Mouse (Mus musculus) c-Kit-positive CD71-positive TER-119-negative erythroid progenitor cells, embryonic 14.5 days (primary cell): Measurements from ENCODE around the gene Pcsk6.
A peak's percentile ranks its signal among the peaks of the same experiment; 100 is the strongest.
"Not testable (repeated sequence)": the region's sequence is repeated elsewhere in the genome, so short reads cannot be mapped to it uniquely, and the experiment has no call there.

Experiments used
- DNase-seq: peaks from one replicate; pipeline ENCODE4 v3.0.0-alpha.2; 2013; ENCODE audit warnings: low read depth

The Pcsk6 gene

GRCm38 (mm10) chr7:65861591-65862472, at the start of gene Pcsk6:
Gene Pcsk6 (plus strand): TSS chr7:65861734.
- DNase-seq, result no peak

GRCm38 (mm10) chr7:65813611-65814212, 47.8 kb upstream of the Pcsk6 start:
- no peak for DNase-seq

GRCm38 (mm10) chr7:65817564-65817963, 44.0 kb upstream of the Pcsk6 start:
- no peak for DNase-seq

GRCm38 (mm10) chr7:65820391-65820790, 41.1 kb upstream of the Pcsk6 start:
- DNase-seq, result no peak

GRCm38 (mm10) chr7:65821901-65822300, 39.6 kb upstream of the Pcsk6 start:
- DNase-seq, result not testable (repeated sequence)

GRCm38 (mm10) chr7:65822506-65823119, 38.9 kb upstream of the Pcsk6 start:
- DNase-seq, result no peak

- DNase-seq, result no peak
Measured at GRCm38 (mm10) chr7:65839756-65840155, 21.8 kb upstream of the Pcsk6 start.

GRCm38 (mm10) chr7:65843210-65843609, 18.3 kb upstream of the Pcsk6 start:
- no peak for DNase-seq

- DNase-seq, result no peak
Measured at GRCm38 (mm10) chr7:65860981-65861380, 553 bp upstream of the Pcsk6 start.

GRCm38 (mm10) chr7:65862473-65863176, 1.1 kb downstream of the Pcsk6 start:
- no peak for DNase-seq

- DNase-seq, result no peak
Measured at GRCm38 (mm10) chr7:65869173-65869572, 7.6 kb downstream of the Pcsk6 start.

- DNase-seq, result no peak
Measured at GRCm38 (mm10) chr7:65869794-65870193, 8.3 kb downstream of the Pcsk6 start.

- no peak for DNase-seq
Measured at GRCm38 (mm10) chr7:65870227-65870626, 8.7 kb downstream of the Pcsk6 start.

GRCm38 (mm10) chr7:65870928-65871580, 9.5 kb downstream of the Pcsk6 start:
- DNase-seq, result no peak

- no peak for DNase-seq
Measured at GRCm38 (mm10) chr7:65871851-65872250, 10.3 kb downstream of the Pcsk6 start.

GRCm38 (mm10) chr7:65873176-65873845, 11.8 kb downstream of the Pcsk6 start:
- DNase-seq, result peak; percentile 23

GRCm38 (mm10) chr7:65873902-65874301, 12.4 kb downstream of the Pcsk6 start:
- DNase-seq, result no peak

- DNase-seq, result no peak
Measured at GRCm38 (mm10) chr7:65876596-65876995, 15.1 kb downstream of the Pcsk6 start.

GRCm38 (mm10) chr7:65878234-65878633, 16.7 kb downstream of the Pcsk6 start:
- DNase-seq, result no peak

GRCm38 (mm10) chr7:65879330-65879729, 17.8 kb downstream of the Pcsk6 start:
- DNase-seq, result no peak

GRCm38 (mm10) chr7:65880666-65881289, 19.2 kb downstream of the Pcsk6 start:
- DNase-seq, result no peak
